Mouse (Mus musculus) bone marrow macrophage, adult 2 months (primary cell): ENCODE measurements around the gene Casc4.

ENCODE experiments used
- CTCF ChIP-seq: IDR thresholded peaks from 2 replicates; pipeline ENCODE4 v1.5.1; 2012; ENCODE audit warnings: low read depth, mild to moderate bottlenecking, low read length, moderate library complexity
- POLR2A ChIP-seq: IDR thresholded peaks from 2 replicates; pipeline ENCODE4 v1.6.1; 2012; ENCODE audit warnings: mild to moderate bottlenecking, low read depth, low read length, borderline replicate concordance

DNA sequence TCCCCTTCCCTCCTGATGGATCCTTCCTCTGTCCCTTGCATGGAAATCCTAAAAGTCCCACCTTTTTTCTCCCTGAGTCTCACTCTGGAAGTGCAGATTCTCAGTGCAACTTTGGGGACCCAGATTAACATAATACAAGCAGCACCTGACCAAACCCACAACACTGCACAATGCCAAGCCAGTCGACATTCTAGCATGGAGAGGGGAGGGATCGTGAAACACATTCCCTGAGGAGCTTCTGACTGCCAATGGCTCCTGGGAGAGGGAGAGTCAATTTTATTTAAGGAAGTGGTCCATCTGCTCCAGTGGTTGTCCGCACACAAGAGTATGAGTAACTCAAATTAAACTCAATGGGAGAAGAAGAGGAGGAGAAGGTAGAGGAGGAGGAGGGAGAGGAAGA is 31.8 kb upstream of the Casc4 start:
- TF ChIP-seq POLR2A (no peak), CTCF (no peak)
